Comparison of ENCODE assay signal across 8 mouse cellular contexts in genomic region chr7:60004606-60005330, GRCm38 (mm10). TPM values are rescaled to one million over a fixed set of nuclear protein-coding genes. Genes with fewer than 3 reads are reported as not detected.
DNase-seq lines count a peak whose midpoint lies in the region; ATAC-seq lines count a peak whose summit lies in the region.

TSS of gene Snurf (minus strand) at chr7:60005049.
TSS of gene Gm38393 (minus strand) at chr7:60005064.

- 55% methylated on average over 30 of the region's 30 CpGs for WGBS in limb, embryonic 10.5 days
- 41% methylated on average over 30 of the region's 30 CpGs for WGBS in midbrain, embryonic 14.5 days
- 49% methylated on average over 30 of the region's 30 CpGs for WGBS in stomach, embryonic 14.5 days

- H3K9me3 ChIP-seq in megakaryocyte, embryonic 14.5 days = peaks cover 17% of the 10 kb centered on the region
- H3K9me3 ChIP-seq in limb, embryonic 10.5 days (replicated peaks) = peaks cover 13% of the 10 kb centered on the region; the same call in 1 of the 2 replicates
- peaks cover 16% of the 10 kb centered on the region for H3K9me3 ChIP-seq in midbrain, embryonic 14.5 days (ENCODE audit: control insufficient read depth, low read length)
- peaks cover 18% of the 10 kb centered on the region for H3K9me3 ChIP-seq in stomach, embryonic 14.5 days (ENCODE audit: control insufficient read depth, low read depth, low read length)

- DNase-seq in embryo, embryonic 9.5 days (ENCODE audit: extremely low spot score) = peak; percentile 57
- DNase-seq in heart, adult 11 months = peak; percentile 98
- DNase-seq in kidney, adult 18-20 months = peak; percentile 66
- DNase-seq in limb, embryonic 10.5 days (ENCODE audit: low spot score) = peak; percentile 68
- DNase-seq in midbrain, embryonic 14.5 days = peak; percentile 89

- peaks cover 9% of the 10 kb centered on the region for H3K4me1 ChIP-seq in megakaryocyte, embryonic 14.5 days
- no peaks in the 10 kb centered on the region; the same call in 1 of the 2 replicates for H3K4me1 ChIP-seq in limb, embryonic 10.5 days
- H3K4me1 ChIP-seq in midbrain, embryonic 14.5 days (ENCODE audit: control insufficient read depth, insufficient read depth, low read length) = no peaks in the 10 kb centered on the region
- H3K4me1 ChIP-seq in stomach, embryonic 14.5 days (ENCODE audit: control insufficient read depth, insufficient read depth, low read length) = no peaks in the 10 kb centered on the region

- peak within 1 kb of the TSS; percentile 44 for H3K4me2 ChIP-seq in midbrain, embryonic 14.5 days (ENCODE audit: low read length)
- peak within 1 kb of the TSS; percentile 47 for H3K4me2 ChIP-seq in stomach, embryonic 14.5 days (replicated peaks; ENCODE audit: low read depth, low read length)

- ATAC-seq in megakaryocyte, adult 5-6 weeks (ENCODE audit: poor library complexity, severe bottlenecking) = no peak
- ATAC-seq in midbrain, embryonic 14.5 days (ENCODE audit: low FRiP score, low TSS enrichment) = 0 out of 2 replicates have a peak, but pooled peaks have one; percentile 65
- peak; percentile 62; the same call in 1 of the 2 replicates for ATAC-seq in stomach, embryonic 14.5 days (ENCODE audit: insufficient number of reproducible peaks, insufficient read depth, low FRiP score, low read depth)

- peak within 1 kb of the TSS; percentile 92 for H3K4me3 ChIP-seq in megakaryocyte, embryonic 14.5 days (replicated peaks)
- H3K4me3 ChIP-seq in limb, embryonic 10.5 days = peak within 1 kb of the TSS; percentile 61
- peak within 1 kb of the TSS; percentile 60 for H3K4me3 ChIP-seq in midbrain, embryonic 14.5 days (replicated peaks; ENCODE audit: low read depth, low read length)
- H3K4me3 ChIP-seq in stomach, embryonic 14.5 days (ENCODE audit: low read depth, low read length) = peak within 1 kb of the TSS; percentile 47

- H3K27me3 ChIP-seq in megakaryocyte, embryonic 14.5 days (replicated peaks) = peaks cover 5% of the 10 kb centered on the region
- H3K27me3 ChIP-seq in limb, embryonic 10.5 days (ENCODE audit: low read depth, poor library complexity, severe bottlenecking) = no peaks in the 10 kb centered on the region
- no peaks in the 10 kb centered on the region for H3K27me3 ChIP-seq in midbrain, embryonic 14.5 days (ENCODE audit: control insufficient read depth, insufficient read depth, low read length)
- no peaks in the 10 kb centered on the region for H3K27me3 ChIP-seq in stomach, embryonic 14.5 days (ENCODE audit: control insufficient read depth, insufficient read depth, low read length)

- H3K9ac ChIP-seq in midbrain, embryonic 14.5 days (replicated peaks; ENCODE audit: low read length) = peak within 1 kb of the TSS; percentile 74
- H3K9ac ChIP-seq in stomach, embryonic 14.5 days (replicated peaks; ENCODE audit: low read depth, low read length) = peak within 1 kb of the TSS; percentile 50; the same call in 1 of the 2 replicates

- peak within 1 kb of the TSS; percentile 82 for H3K27ac ChIP-seq in limb, embryonic 10.5 days
- H3K27ac ChIP-seq in midbrain, embryonic 14.5 days (replicated peaks; ENCODE audit: low read depth, low read length) = peak within 1 kb of the TSS; percentile 89
- peak within 1 kb of the TSS; percentile 21; the same call in 1 of the 2 replicates for H3K27ac ChIP-seq in stomach, embryonic 14.5 days (ENCODE audit: low read length)

- H3K36me3 ChIP-seq in megakaryocyte, embryonic 14.5 days (replicated peaks; ENCODE audit: low read length) = no peaks in the 10 kb centered on the region
- no peaks in the 10 kb centered on the region for H3K36me3 ChIP-seq in limb, embryonic 10.5 days
- H3K36me3 ChIP-seq in midbrain, embryonic 14.5 days (ENCODE audit: control insufficient read depth, insufficient read depth, low read length) = no peaks in the 10 kb centered on the region
- no peaks in the 10 kb centered on the region for H3K36me3 ChIP-seq in stomach, embryonic 14.5 days (ENCODE audit: control insufficient read depth, insufficient read depth, low read length)

RNA-seq across cellular contexts. Expression of gene Snurf, which starts in this region (rescaled TPM):
- polyA plus RNA-seq in megakaryocyte, embryonic 14.5 days (2012; ENCODE audit: insufficient read depth, low replicate concordance) = not detected in 2 replicates
- total RNA-seq in megakaryocyte, adult 5-6 weeks (2015) = not detected in 2 replicates
- total RNA-seq in megakaryocyte, adult 5-6 weeks (2017) = not detected in 2 replicates
- 47.1 and 58.8 TPM in 2 replicates for polyA plus RNA-seq in limb, embryonic 10.5 days (2016; fragmentation: Nextera tagmentation; extraction: Ambion mirVana)
- polyA plus RNA-seq in midbrain, embryonic 14.5 days (2014; fragmentation: Nextera tagmentation; extraction: Ambion mirVana) = 590 and 696 TPM in 2 replicates
- polyA plus RNA-seq in stomach, embryonic 14.5 days (2014; fragmentation: Nextera tagmentation; extraction: Ambion mirVana) = 39.5 and 44.0 TPM in 2 replicates

RNA-seq across cellular contexts. Expression of gene Gm38393, which starts in this region (rescaled TPM):
- polyA plus RNA-seq in megakaryocyte, embryonic 14.5 days (2012; ENCODE audit: insufficient read depth, low replicate concordance) = 7.8 TPM in 1 of 2 replicates, not detected in the other
- total RNA-seq in megakaryocyte, adult 5-6 weeks (2015) = not detected in 2 replicates
- not detected in 2 replicates for total RNA-seq in megakaryocyte, adult 5-6 weeks (2017)
- polyA plus RNA-seq in limb, embryonic 10.5 days (2016; fragmentation: Nextera tagmentation; extraction: Ambion mirVana) = 0.78 and 1.2 TPM in 2 replicates
- polyA plus RNA-seq in midbrain, embryonic 14.5 days (2014; fragmentation: Nextera tagmentation; extraction: Ambion mirVana) = 7.9 and 10.8 TPM in 2 replicates
- 1.4 and 1.8 TPM in 2 replicates for polyA plus RNA-seq in stomach, embryonic 14.5 days (2014; fragmentation: Nextera tagmentation; extraction: Ambion mirVana)

Comparison
In these comparisons a context has a peak if more than half of its experiments do, and no peak if none do; other contexts are left out.
1. RNA of gene Snurf (polyA plus RNA-seq): 590 to 696 TPM in midbrain, embryonic 14.5 days, 47.1 to 58.8 TPM in limb, embryonic 10.5 days and 39.5 to 44.0 TPM in stomach, embryonic 14.5 days; not detected in megakaryocyte, embryonic 14.5 days; every median in the first group is over 10 times any median in the second.
2. H3K27ac ChIP-seq: peak in every context shown above with its lines; median percentile 89 in midbrain, embryonic 14.5 days; 82 in limb, embryonic 10.5 days; 21 in stomach, embryonic 14.5 days.
3. Peak in every context shown above with its lines, with median percentiles within 50 percentile points of each other: H3K4me3 ChIP-seq and DNase-seq.